Mouse (Mus musculus): ENCODE measurements around the gene Zfyve28.

GRCm38 (mm10) chr5:34148476-34148875 is 139.8 kb downstream of the Zfyve28 start:
- no peak for TF ChIP-seq CTCF (IDR thresholded peaks at IDR 0.05)
- TF ChIP-seq EP300 (IDR thresholded peaks at IDR 0.05), result no peak

Data from lung, postnatal 0 days (tissue).